Mouse (Mus musculus): ENCODE measurements around the gene Pcif1.

Pcif1 gene

GRCm38 (mm10) chr2:164892696-164893216, 13.7 kb downstream of the Pcif1 start:
- no peak for DNase-seq (ENCODE audit: low spot score)

GRCm38 (mm10) chr2:164894048-164894447, 14.9 kb downstream of the Pcif1 start:
- no peak for DNase-seq (ENCODE audit: low spot score)

DNA sequence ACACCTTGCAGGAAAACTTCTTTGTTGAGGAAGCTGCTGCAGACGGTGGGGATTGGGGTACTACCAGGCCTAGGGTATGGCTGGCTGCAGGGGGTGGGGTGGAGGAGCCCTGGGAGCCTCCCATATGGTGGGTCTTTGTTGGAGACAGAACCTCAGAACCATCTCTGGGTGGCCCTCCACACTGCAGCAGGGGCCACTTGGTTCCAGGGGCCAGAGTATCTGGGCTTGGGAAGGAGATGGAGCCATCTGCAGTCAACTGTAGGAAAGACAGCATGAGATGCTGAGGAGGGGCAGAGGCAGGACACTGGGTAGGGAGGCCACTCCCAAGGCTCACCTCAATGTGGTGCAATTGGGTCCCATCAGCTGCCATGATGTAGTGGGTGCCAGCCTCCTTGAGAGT, 15.5 kb downstream of the Pcif1 start:
- no peak for DNase-seq (ENCODE audit: low spot score)

- no peak for DNase-seq (ENCODE audit: low spot score)
These were observed 16.8 kb downstream of the Pcif1 start for GRCm38 (mm10) chr2:164895885-164896284.

DNA sequence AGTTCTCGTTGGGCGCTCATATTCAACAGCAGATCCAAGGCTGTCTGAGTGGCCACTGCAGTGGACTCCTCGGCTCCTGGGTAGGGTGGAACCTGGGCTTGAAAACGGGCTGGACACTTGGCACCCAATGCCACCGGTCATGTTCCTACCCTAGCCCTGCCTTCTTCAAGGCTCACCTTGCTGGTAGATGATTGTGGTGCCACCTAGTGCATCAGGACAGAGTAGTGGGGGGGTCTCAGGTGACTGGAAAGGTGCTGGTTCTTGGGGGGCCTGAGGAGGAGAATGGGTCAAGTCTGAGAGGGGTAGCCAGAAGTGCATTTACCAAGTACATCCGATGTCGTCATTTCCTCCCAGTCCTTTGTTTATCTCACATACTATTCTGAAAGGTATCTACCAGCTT, 18.9 kb downstream of the Pcif1 start:
- no peak for DNase-seq (ENCODE audit: low spot score)

DNA sequence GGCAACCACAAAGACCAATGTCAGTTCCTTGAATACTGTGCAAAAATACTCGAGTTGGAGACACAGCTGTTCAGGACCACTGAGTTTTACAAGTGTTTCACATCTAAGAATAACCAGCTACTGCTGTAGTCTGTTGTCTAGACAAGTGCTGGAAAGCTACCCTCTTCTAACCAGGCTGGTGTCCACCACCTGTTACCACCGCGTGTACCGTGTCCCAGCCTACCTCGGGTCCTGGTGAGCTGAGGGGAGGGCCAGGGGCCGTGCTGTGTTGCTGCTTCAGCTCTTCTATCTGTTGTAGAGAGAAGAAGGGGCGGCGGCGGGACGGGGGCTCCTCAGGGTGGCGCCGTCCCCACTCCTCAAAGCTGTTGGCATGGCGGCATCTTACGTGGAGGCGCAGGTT, 19.9 kb downstream of the Pcif1 start:
- DNase-seq (ENCODE audit: low spot score) = no peak

GRCm38 (mm10) chr2:164899723-164900459, 20.8 kb downstream of the Pcif1 start:
- DNase-seq (ENCODE audit: low spot score) = no peak

GRCm38 (mm10) chr2:164901380-164901779, 22.3 kb downstream of the Pcif1 start:
- no peak for DNase-seq (ENCODE audit: low spot score)

DNA sequence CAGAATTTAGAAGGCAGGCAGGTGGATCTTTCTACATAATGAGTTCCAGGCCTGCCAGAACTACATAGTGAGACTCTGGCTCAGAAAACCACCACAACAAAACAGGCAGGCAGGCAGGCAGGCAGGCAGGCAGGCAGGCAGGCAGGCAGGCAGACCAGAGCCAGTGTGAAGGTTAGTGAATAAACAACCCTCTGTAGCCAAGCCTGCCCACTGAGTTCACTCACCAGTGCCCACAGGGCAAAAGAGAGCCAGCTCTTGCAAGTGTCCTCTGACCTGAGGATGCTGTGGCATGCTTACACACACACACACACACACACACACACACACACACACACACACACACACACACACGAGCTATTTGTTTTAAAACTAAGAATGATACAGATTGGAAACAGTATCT, 24.4 kb downstream of the Pcif1 start:
- DNase-seq (ENCODE audit: low spot score) = no peak

GRCm38 (mm10) chr2:164906071-164906470, 27.0 kb downstream of the Pcif1 start:
- no peak for DNase-seq (ENCODE audit: low spot score)

DNA sequence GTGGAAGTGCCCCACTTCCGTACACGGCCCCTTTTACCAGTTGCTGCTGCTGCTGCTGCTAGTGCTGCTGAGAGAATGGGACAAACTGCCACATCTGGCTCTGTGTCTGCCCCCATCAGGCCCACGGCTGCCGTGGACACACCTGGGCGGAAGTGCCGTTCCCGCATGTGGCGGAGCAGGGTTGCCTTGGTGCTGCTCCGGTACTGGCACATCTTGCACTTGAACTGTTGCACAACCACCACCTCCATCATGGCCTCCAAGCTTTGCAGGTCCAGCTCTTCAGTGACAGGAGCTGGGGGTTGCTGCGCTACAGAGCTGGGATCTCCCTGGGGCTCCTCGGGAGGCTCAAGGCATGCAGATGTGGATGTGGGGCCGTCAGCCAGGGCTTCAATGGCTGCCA, 28.4 kb downstream of the Pcif1 start:
- DNase-seq (ENCODE audit: low spot score) = no peak

- no peak for DNase-seq (ENCODE audit: low spot score)
These were observed 28.9 kb downstream of the Pcif1 start for GRCm38 (mm10) chr2:164908011-164908410.

DNA sequence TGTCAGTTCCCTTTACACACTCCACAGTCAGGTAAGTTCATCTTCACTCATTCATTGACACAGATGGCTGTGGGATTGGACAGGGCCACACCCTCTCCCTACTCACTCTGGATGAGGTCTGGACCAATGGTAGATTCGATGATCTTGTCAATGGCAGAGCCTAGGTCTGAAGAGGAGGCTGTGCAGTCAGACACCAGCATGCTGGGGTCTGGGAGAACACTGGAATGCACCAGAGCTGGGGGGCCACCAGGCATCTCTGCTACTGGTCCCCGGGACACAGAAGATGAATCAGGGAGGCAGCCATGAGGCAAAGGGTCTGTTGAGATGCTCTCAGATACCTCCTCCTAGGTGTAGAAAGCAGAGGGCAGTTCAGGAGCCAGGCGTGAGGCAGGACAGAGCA, 30.0 kb downstream of the Pcif1 start:
- no peak for DNase-seq (ENCODE audit: low spot score)

DNA sequence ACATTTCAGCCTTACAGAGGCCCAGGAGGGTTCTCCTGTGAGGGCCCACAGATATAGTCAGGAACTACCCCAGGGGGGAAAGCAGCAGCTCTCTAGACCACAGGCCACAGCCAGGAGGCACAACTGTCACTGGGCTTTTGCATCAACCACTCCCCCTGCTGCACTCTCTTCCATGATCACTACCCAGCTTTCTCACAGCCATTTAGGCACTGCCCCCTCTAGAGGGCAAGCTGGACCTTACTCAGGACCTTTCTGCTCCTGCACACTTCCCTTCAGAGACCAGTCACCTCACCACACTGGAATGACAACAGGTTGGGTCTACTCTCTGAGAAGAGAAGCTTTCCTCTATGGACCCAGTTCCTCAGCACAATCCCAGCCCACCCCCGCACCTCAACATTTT, 30.4 kb downstream of the Pcif1 start:
- DNase-seq (ENCODE audit: low spot score) = no peak

GRCm38 (mm10) chr2:164910360-164911061, 31.4 kb downstream of the Pcif1 start:
- no peak for DNase-seq (ENCODE audit: low spot score)

GRCm38 (mm10) chr2:164911086-164912048, 32.3 kb downstream of the Pcif1 start, which contains the start of gene Zfp335:
TSS of gene Zfp335 (minus strand) at chr2:164911757.
- peak; percentile 89 for DNase-seq (ENCODE audit: low spot score)

GRCm38 (mm10) chr2:164912151-164912550, 33.0 kb downstream of the Pcif1 start:
- peak; percentile 62 for DNase-seq (ENCODE audit: low spot score)

DNA sequence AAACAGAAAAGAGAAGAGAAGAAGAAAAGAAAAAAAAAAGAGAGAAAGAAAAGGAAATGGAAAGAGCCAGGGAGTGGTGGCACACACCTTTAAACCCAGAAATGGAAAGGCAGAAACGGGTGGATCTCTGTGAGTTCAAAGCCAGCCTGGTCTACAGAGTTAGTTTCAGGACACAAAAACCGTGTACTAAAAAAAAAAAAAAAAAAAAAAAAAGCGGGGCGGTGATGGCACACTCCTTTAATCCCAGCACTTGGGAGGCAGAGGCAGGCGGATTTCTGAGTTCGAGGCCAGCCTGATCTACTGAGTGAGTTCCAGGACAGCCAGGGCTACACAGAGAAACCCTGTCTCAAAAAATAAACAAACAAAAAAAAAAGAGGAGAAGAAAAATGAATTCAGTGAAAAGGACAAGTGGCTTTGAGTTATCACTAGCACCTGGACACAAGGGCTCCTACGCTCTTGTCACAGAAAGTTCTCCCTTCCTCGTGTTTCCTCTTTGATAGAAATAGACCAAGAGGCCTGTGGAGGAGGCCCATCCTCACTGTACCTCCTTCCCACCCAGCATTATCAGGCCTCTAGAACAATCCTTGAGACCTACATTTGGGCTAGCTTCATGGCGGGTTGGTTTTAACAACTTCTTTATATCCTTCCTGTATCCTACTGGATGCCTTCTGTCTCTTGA, 33.8 kb downstream of the Pcif1 start:
- DNase-seq (ENCODE audit: low spot score) = no peak

DNA sequence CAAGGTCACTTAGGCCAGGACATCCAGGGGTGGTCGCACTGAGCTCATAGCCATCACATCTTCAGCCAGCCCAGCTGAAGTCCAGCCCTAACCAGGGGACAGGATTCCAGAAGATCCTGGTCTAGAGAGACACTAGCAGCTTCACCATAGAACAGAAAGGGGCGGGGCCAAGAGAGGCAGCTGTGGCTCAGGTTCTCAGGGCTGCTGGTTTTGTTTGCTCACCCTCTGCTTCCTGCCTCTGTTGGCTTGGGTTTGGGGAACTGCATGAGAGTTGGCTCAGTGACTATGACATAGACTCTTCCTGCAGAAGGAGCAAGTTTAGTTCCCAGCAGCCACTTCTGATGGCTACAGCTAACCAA, 34.3 kb downstream of the Pcif1 start:
- no peak for DNase-seq (ENCODE audit: low spot score)

- no peak for DNase-seq (ENCODE audit: low spot score)
These were observed 37.7 kb downstream of the Pcif1 start for GRCm38 (mm10) chr2:164916820-164917219.

DNA sequence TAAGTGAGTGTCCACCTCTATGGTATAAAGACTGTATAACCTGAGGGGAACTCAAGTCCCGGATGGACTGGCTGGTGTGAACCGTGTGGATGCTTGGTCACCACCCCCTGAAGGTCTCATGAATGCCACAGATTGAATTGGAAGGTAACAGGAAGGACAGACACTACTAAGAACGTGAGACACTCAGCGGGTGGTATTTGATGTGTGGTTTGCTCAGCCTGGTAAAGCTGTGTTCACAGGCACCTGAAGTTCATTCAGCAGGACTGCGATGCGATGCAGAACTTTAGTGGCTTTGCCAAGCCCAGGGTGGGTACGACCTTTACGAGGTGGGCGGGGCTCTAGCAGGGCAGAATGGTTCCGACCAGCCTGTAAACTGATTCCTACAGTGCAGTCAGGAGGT, 38.3 kb downstream of the Pcif1 start:
- no peak for DNase-seq (ENCODE audit: low spot score)

DNA sequence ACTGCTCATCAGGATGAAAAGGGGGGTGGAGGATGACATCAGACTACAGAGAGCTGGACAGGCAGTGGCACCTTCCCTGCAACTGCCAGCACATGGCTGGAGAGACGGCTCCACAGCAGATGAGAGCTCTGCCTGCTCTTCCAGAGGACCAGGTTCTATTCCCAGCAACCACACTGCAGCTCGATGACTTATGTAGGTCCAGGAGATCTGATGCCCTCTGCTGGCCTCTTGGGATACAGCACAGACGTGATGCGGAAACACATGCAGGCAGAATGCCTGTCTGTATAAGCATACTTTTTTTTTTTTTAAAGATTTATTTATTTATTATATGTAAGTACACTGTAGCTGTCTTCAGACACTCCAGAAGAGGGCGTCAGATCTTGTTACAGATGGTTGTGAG, 39.2 kb downstream of the Pcif1 start:
- DNase-seq (ENCODE audit: low spot score) = no peak
